Mouse (Mus musculus) spleen, postnatal 36 days (tissue): ENCODE results near the gene Gstp2.
"Not testable (repeated sequence)": the region's sequence is repeated elsewhere in the genome, so short reads cannot be mapped to it uniquely, and the experiment has no call there.

Experiments
- DNase-seq, 2 experiments: peaks; one replicate each; pipeline ENCODE4 v3.0.0; 2022; ENCODE audit warnings: low spot score in 2 of 2, mixed read lengths in 1 of 2

The Gstp2 gene

DNA sequence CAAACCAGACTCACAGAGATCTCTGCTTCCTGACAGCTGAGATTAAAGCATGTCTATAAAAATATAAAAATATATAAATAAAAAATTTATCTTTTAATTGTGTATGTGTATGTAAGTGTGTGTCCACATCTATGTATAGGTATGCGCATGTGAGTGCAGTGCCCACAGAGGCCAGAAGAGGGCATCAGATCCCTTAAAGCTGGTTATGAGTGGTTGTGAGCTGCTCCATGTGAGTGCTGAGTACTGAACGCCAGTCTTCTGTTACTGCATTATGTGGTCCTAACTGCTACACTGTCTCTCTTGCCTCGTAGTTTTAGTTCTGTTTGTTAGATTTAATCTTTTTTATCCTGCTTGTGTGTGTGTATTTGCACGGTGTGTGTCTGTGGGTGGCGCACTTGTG is 5.2 kb upstream of the Gstp2 start:
- no peak for DNase-seq

DNA sequence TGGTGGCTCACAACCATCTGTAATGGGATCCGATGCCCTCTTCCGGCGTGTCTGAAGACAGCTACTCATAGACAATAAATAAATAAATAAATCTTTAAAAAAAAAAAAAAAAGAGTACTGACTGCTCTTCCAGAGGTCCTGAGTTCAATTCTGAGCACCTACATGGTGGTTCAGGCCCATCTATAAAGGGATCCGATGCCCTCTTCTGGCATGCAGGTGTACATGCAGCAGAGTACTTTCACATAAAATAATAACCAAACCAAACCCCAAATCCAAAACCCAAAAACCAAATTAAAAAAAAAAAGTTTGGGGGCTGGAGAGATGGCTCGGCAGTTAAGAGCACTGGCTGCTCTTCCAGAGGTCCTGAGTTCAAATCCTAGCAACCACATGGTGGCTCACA is 3.2 kb upstream of the Gstp2 start:
- DNase-seq, result not testable (repeated sequence)

- DNase-seq, result peak; percentile 71 to 81
Measured at GRCm38 (mm10) chr19:4047859-4048258, 2.0 kb upstream of the Gstp2 start.

GRCm38 (mm10) chr19:4046866-4047254 is 1.0 kb upstream of the Gstp2 start:
- DNase-seq, result peak; percentile 26 to 49

- not testable (repeated sequence) for DNase-seq
Measured at GRCm38 (mm10) chr19:4044109-4044508, 1.7 kb downstream of the Gstp2 start.

- DNase-seq, result no peak
Measured at GRCm38 (mm10) chr19:4042124-4042523, 3.7 kb downstream of the Gstp2 start.

DNA sequence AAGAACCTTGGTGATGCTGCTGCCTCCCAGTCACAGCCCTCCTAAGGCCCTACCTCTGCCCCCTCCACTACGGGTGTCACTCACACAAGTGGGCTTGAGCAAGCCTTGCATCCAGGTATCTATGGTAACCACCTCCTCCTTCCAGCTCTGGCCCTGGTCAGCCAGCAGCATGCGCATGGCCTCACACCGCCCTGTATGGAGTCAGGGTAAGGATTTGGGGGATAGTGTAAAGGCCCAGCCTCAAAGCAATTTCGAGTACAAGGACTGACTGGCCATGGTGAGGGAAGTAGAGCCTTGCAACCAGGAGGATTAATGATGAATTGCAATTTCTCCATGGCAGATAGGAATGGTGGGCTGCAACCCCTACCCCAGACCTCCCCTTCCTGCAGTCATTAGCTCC is 4.3 kb downstream of the Gstp2 start:
- not testable (repeated sequence) for DNase-seq

GRCm38 (mm10) chr19:4040941-4041340 is 4.9 kb downstream of the Gstp2 start:
- DNase-seq, result not testable (repeated sequence)

DNA sequence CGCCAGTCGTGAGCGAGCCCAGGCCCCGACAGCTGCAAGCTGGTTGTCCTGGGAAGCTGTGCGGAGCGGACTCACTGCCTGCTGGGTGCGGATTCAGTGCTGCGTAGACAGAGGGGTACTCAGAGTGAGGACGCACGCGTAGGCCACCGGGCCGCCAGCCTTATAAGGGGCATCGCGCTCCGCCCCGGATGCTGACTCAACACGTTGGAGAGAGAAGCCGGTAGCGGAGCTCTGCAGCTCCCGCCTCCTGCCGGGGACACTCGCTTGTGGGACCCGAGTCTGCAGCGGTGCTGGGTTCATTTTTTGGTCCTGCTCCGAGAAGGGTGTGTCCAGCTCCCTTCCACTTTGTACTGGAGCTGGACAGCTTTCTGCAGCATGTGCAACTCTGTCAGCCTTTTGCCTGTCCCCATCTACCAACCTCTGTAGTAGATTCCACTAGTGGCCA is 8.0 kb downstream of the Gstp2 start, which contains the start of gene Gstp1:
Gstp1 (minus strand) TSS at position 198 of the 445 bp plus-strand sequence.
- DNase-seq, result peak; percentile 88 to 89

DNA sequence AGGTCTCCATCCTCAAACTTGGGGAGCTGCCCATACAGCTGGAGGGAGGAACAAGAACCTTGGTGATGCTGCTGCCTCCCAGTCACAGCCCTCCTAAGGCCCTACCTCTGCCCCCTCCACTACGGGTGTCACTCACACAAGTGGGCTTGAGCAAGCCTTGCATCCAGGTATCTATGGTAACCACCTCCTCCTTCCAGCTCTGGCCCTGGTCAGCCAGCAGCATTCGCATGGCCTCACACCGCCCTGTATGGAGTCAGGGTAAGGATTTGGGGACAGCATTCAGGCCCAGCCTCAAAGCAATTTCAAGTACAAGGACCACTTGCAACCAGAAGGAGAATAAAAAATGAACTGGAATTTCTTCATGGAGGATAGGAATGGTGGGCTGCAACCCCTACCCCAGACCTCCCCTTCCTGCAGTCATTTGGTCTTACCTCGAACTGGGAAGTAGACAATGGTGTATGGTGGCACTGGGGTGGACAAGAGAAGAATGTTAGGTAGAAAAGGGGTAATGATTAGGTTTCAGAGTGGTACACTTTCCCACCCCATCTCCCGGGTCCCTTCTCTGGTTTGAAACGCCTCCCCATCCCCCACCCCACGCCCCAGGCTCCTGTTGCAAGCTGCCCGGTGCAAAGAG is 8.6 kb downstream of the Gstp2 start:
- DNase-seq, result not testable (repeated sequence)

GRCm38 (mm10) chr19:4036327-4037045 is 9.3 kb downstream of the Gstp2 start:
- DNase-seq, result no peak

DNA sequence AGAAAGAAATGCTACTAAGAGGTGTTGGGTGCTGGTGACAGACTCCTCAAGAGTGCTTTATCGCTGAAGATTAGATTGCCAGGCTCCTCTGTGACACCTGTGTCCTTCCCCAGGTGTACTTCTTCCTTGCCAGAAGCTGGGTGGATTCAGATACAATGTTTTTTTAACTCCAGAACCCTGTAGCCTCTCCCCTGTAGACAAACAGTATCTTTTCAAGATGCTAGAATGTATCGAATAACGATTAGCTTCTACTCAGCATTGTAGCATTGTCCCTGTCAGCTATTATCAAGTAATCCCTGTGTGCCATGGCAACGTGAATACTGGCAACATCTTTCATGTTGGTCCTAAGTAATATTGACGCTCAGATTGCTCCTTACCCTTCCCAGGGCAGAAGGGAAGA is 12.1 kb downstream of the Gstp2 start:
- no peak for DNase-seq

DNA sequence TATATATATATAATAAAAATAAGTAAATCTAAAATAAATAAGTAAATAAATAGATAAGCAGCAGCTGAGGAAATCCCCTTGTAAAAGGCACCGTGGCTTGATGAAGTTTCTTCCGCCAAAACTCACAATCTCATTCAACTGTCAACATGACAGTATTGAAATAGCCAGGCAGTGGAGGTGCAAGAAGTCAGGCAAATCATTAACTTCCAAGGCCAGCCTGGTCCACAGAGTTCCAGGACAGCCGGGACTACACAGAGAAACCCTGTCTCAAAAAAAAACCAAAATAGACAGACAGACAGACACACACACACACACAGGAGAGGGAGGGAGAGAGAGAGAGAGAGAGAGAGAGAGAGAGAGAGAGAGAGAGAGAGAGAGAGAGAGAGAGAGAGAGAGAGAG is 12.5 kb downstream of the Gstp2 start:
- no peak for DNase-seq

DNA sequence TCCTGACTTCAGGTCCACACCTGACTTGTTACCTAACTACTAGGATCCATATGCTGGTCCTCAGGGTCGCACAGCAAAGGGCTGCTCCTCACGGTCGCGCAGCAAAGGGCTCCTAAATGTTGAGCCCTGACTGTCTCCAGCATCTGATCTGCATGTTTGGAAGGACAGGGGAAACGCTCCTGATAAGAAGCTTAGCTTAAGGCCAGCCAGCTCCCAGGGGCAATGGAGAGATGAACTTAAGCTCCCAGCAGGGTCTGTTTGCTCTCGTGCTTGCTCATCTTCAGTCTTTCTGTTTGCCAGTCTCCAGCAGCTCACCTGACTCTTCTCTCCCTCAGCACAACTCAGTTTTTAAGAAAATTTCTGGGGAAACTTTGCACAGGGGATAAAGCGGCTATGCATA is 13.2 kb downstream of the Gstp2 start:
- no peak for DNase-seq

DNA sequence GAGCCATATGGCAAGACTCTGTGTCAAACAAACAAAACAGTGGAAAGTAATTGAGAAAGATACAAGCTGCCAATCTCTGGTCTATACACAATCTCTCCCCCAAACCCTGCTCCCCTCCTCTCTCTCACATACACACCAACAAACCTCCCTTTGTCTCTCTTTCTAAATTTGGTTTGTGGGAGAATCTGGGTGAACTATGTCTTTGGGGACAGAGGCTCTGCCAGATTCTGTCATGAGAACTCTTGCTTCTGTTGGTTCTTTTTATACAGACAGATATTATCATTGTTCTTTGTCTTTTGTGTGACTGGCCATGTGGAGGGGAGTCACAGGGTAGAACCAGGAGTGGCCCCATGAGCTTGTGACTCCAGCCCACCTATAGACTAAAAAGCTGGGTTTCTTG is 18.2 kb downstream of the Gstp2 start:
- DNase-seq, result no peak

DNA sequence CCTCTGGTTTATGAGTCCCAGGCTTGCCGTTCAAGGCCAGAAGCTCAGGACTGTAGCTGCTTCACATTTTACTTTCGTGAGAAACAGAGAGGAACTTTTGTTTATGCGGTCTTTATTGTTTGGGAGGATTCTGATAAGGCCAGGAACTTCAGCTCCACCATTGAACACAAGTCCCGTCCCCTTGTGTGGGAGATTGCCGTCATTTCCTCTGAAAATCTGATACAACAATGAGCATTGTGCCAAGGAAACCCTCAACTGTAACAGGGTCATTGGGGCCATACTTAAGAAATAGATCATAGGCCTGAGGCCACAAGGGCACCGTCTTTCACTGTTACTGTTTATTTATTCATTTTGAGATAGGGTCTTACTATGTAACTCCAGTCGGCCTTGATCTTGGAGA is 22.6 kb downstream of the Gstp2 start:
- DNase-seq, result no peak

DNA sequence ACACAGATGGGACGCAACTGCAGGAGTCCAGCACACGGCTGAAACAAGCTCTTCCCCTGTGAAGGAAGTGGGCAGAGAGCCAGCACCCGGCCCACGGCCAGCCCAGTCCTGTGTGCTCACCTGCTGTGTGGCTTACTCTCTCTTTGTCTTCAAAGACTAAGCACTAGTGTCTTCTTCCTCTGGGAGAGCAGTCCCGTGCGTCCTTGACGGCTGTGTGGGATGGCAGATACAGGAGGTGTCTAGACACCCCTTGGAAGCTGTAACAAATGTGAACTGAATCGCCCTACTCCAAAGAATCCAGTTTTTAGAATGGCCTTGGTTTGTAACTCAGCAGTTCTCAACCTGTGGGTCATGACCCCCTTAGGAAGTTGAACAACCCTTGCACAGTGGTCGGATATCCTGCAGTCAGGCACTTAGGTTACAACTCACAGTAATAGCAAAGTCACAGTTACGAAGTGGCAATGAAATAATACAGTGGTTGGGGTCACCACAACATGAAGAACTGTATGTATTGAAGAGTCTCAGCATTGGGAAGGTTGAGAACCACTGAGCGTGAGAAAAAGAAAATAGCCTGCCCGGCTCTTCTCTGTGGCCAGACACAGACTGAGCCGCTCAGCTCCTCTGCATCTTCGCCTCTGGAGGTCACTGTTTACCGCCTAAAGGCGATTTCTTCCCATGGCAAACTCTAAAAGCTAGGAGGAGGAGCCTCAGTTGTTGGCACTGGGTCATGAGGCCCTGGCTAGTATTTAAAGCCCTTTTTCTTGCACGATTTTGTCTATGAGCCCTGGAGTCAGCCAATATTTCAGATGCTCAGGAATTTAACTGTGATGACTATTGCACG is 26.9 kb downstream of the Gstp2 start:
- DNase-seq, result peak; percentile 71 to 76

- no peak for DNase-seq
Measured at GRCm38 (mm10) chr19:4017921-4018587, 27.8 kb downstream of the Gstp2 start.

- DNase-seq, result no peak
Measured at GRCm38 (mm10) chr19:4015635-4016034, 30.2 kb downstream of the Gstp2 start.

DNA sequence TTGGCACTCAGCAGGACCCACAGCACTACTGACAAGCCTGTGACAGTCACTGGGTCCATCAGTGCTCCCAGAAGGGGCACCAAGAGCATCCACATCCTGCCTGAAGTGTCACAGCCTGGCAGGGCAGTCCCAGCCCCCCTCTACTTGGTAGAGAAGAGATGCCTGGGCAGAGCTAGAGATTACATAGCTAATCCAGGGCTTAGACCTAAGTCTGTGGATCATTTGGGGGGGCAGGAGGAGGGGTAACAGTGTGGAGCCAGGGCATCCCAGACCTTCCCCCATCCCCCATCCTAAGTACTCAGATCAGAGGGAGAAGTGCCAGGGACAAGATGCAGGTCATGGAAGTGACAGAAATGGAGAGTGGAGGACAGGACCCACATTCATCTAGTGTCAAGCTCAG is 31.0 kb downstream of the Gstp2 start:
- no peak for DNase-seq

GRCm38 (mm10) chr19:4013066-4013465 is 32.8 kb downstream of the Gstp2 start:
- DNase-seq, result no peak
